Mouse (Mus musculus) kidney, postnatal 0 days (tissue): ENCODE measurements at regions not wholly inside any gene's neighbourhood (a gene's known extent, or its start where the extent isn't known, plus 50 kb on each side); places are given as distances from the start of the nearest gene placed in this dataset.

Experiments
- ATAC-seq: fragments of 200-750 bp; cut with Nextera tagmentation; replicated peaks from 2 replicates; pipeline ENCODE4 v1.8.0; 2017; ENCODE audit warnings: low read depth, moderate number of reproducible peaks, moderate TSS enrichment, moderate library complexity; ENCODE audit not compliant: low FRiP score
- DNase-seq: peaks from one replicate; pipeline ENCODE4 v3.0.0-alpha.2; 2016; ENCODE audit warnings: low spot score
- H3K27ac ChIP-seq: fragments of 300-500 bp; sonication (generic); 2 replicates; pipeline ENCODE4 v1.5.1; 2014; ENCODE audit warnings: mild to moderate bottlenecking
- H3K27me3 ChIP-seq: fragments of 300-500 bp; sonication (generic); 2 replicates; pipeline ENCODE4 v1.6.1; 2014; ENCODE audit warnings: low read length, mixed read lengths; ENCODE audit not compliant: insufficient read depth
- H3K36me3 ChIP-seq: fragments of 300-500 bp; sonication (generic); 2 replicates; pipeline ENCODE4 v1.6.1; 2014; ENCODE audit warnings: low read length, mixed read lengths; ENCODE audit not compliant: insufficient read depth
- H3K4me1 ChIP-seq: fragments of 300-500 bp; sonication (generic); replicated peaks from 2 replicates; pipeline ENCODE4 v1.6.1; 2014; ENCODE audit warnings: antibody characterized with exemption, low read length, mixed read lengths; ENCODE audit not compliant: insufficient read depth
- H3K4me2 ChIP-seq: fragments of 300-500 bp; sonication (generic); 2 replicates; pipeline ENCODE4 v1.6.1; 2014; ENCODE audit warnings: mild to moderate bottlenecking, low read length, moderate library complexity, mixed read lengths
- H3K4me3 ChIP-seq: fragments of 300-500 bp; sonication (generic); replicated peaks from 2 replicates; pipeline ENCODE4 v1.5.1; 2014; ENCODE audit warnings: low read depth, low read length
- H3K9ac ChIP-seq: fragments of 300-500 bp; sonication (generic); 2 replicates; pipeline ENCODE4 v1.6.1; 2014; ENCODE audit warnings: low read depth, low read length
- H3K9me3 ChIP-seq: fragments of 300-500 bp; sonication (generic); replicated peaks from 2 replicates; pipeline ENCODE4 v1.6.1; 2016; ENCODE audit warnings: low read length, inconsistent platforms, mixed read lengths
- CTCF ChIP-seq: IDR thresholded peaks from 2 replicates; pipeline ENCODE4 v1.5.1; 2016; ENCODE audit warnings: antibody characterized with exemption, low read depth, mild to moderate bottlenecking, moderate library complexity
- WGBS: fragments of 180-500 bp; shearing (Covaris S2); extraction: QIAGEN DNeasy Blood & Tissue Kit; methylation state at CpG from one replicate; pipeline ENCODE4 v1.1.7; 2014; 5-methylcytosine and 5-hydroxymethylcytosine counted together

- no peak overlapping the region for H3K27ac ChIP-seq
- no peak for TF ChIP-seq CTCF
These were observed 753.1 kb downstream of the Ets1 start for GRCm38 (mm10) chr9:33389170-33389569.

GRCm38 (mm10) chr9:33404691-33405090 lies 768.7 kb downstream of the Ets1 start:
- no peak overlapping the region for H3K4me3 ChIP-seq
- no peaks in the 10 kb centered on the region for H3K9me3 ChIP-seq
- no peaks in the 10 kb centered on the region for H3K27me3 ChIP-seq
- H3K4me2 ChIP-seq = no peak overlapping the region
- no peak for ATAC-seq
- no peak overlapping the region for H3K9ac ChIP-seq
- TF ChIP-seq CTCF = no peak
- H3K4me1 ChIP-seq = no peaks in the 10 kb centered on the region
- no peak overlapping the region for H3K27ac ChIP-seq
- 85% methylated on average over 4 of the region's 4 CpGs for WGBS
- H3K36me3 ChIP-seq = no peaks in the 10 kb centered on the region
- no peak for DNase-seq

More at GRCm38 (mm10) chr9:33389170-33389569, 753.1 kb downstream of the Ets1 start:
- H3K4me1 ChIP-seq = no peaks in the 10 kb centered on the region
- no peak overlapping the region for H3K4me3 ChIP-seq
- no peaks in the 10 kb centered on the region for H3K27me3 ChIP-seq
- ATAC-seq (no peak), DNase-seq (no peak)
- no peaks in the 10 kb centered on the region for H3K36me3 ChIP-seq
- no peak overlapping the region for H3K9ac ChIP-seq
- H3K9me3 ChIP-seq = no peaks in the 10 kb centered on the region
- no peak overlapping the region for H3K4me2 ChIP-seq

- WGBS = 65% methylated on average over 2 of the region's 2 CpGs
- ATAC-seq = no peak
These were observed 771.5 kb downstream of the Ets1 start for GRCm38 (mm10) chr9:33407517-33407916.

GRCm38 (mm10) chr9:33423781-33424180 lies 787.8 kb downstream of the Ets1 start:
- Histone ChIP-seq H3K4me3 (no peak overlapping the region), H3K9me3 (no peaks in the 10 kb centered on the region), H3K4me2 (no peak overlapping the region), H3K9ac (no peak overlapping the region), H3K4me1 (no peaks in the 10 kb centered on the region), H3K36me3 (no peaks in the 10 kb centered on the region), H3K27me3 (no peaks in the 10 kb centered on the region), H3K27ac (no peak overlapping the region)
- no peak for ATAC-seq
- no peak for DNase-seq
- TF ChIP-seq CTCF = no peak
- 36% methylated on average over 2 of the region's 2 CpGs for WGBS

More at GRCm38 (mm10) chr9:33407517-33407916, 771.5 kb downstream of the Ets1 start:
- H3K27ac ChIP-seq = no peak overlapping the region
- no peaks in the 10 kb centered on the region for H3K36me3 ChIP-seq
- H3K9me3 ChIP-seq = no peaks in the 10 kb centered on the region
- no peak overlapping the region for H3K9ac ChIP-seq
- no peak for TF ChIP-seq CTCF
- H3K4me3 ChIP-seq = no peak overlapping the region
- no peak for DNase-seq
- H3K4me1 ChIP-seq = no peaks in the 10 kb centered on the region
- H3K4me2 ChIP-seq = no peak overlapping the region
- no peaks in the 10 kb centered on the region for H3K27me3 ChIP-seq

- no peaks in the 10 kb centered on the region for H3K36me3 ChIP-seq
- no peak for TF ChIP-seq CTCF
- WGBS = 85% methylated on average over 4 of the region's 4 CpGs
- no peaks in the 10 kb centered on the region for H3K27me3 ChIP-seq
- no peak overlapping the region for H3K27ac ChIP-seq
- H3K4me3 ChIP-seq = no peak overlapping the region
- no peak overlapping the region for H3K4me2 ChIP-seq
- H3K9ac ChIP-seq = no peak overlapping the region
- H3K9me3 ChIP-seq = no peaks in the 10 kb centered on the region
- ATAC-seq (no peak), DNase-seq (no peak)
- H3K4me1 ChIP-seq = no peaks in the 10 kb centered on the region
These were observed 800.4 kb downstream of the Ets1 start for GRCm38 (mm10) chr9:33436459-33436858.

- ATAC-seq = no peak
- H3K27ac ChIP-seq = no peak overlapping the region
- H3K4me1 ChIP-seq = no peaks in the 10 kb centered on the region
- no peaks in the 10 kb centered on the region for H3K36me3 ChIP-seq
- DNase-seq = no peak
- 77% methylated on average over 5 of the region's 5 CpGs for WGBS
- no peak overlapping the region for H3K9ac ChIP-seq
- no peak overlapping the region for H3K4me3 ChIP-seq
- TF ChIP-seq CTCF = no peak
- no peaks in the 10 kb centered on the region for H3K27me3 ChIP-seq
- no peaks in the 10 kb centered on the region for H3K9me3 ChIP-seq
- no peak overlapping the region for H3K4me2 ChIP-seq
These were observed 806.2 kb downstream of the Ets1 start for GRCm38 (mm10) chr9:33442266-33442665.

GRCm38 (mm10) chr9:33445902-33446301 lies 809.9 kb downstream of the Ets1 start:
- DNase-seq (no peak), ATAC-seq (no peak)
- Histone ChIP-seq H3K4me2 (no peak overlapping the region), H3K4me3 (no peak overlapping the region), H3K9me3 (no peaks in the 10 kb centered on the region), H3K27ac (no peak overlapping the region), H3K9ac (no peak overlapping the region), H3K4me1 (no peaks in the 10 kb centered on the region), H3K27me3 (no peaks in the 10 kb centered on the region), H3K36me3 (no peaks in the 10 kb centered on the region)
- TF ChIP-seq CTCF = no peak
- WGBS = 81% methylated on average over 1 of the region's 1 CpGs
